Mouse (Mus musculus) heart, postnatal 10 days (tissue): ENCODE results near the gene Eif5a. TPM values are rescaled to one million over a fixed set of nuclear protein-coding genes. Genes with fewer than 3 reads are reported as not detected.
"Not testable (repeated sequence)": the region's sequence is repeated elsewhere in the genome, so short reads cannot be mapped to it uniquely, and the experiment has no call there.

Experiments
- DNase-seq, 2 experiments: peaks; one replicate each; pipeline ENCODE4 v3.0.0; 2021
- intact Hi-C: fragments of 180-260 bp; cut with DNase I; formaldehyde crosslinking; loops from one replicate; pipeline ENCODE4 v1.15.1; 2025
- total RNA-seq, 2 experiments: library from RNA; stranded (reverse); gene quantifications; 2 replicates each; pipeline ENCODE4 v1.2.3; 2021

The Eif5a gene
- total RNA-seq, 2 experiments from 2014 or later = 488 to 490 TPM

- DNase-seq = peak; percentile 79 to 82
- intact Hi-C loops = loop anchor here (1.0 kb wide), 1 partner anchor 13 kb away; no protein-coding TSS in a partner anchor
Observed at GRCm38 (mm10) chr11:69947337-69948065, 25.7 kb upstream of the Eif5a start.

GRCm38 (mm10) chr11:69945997-69946891, 24.5 kb upstream of the Eif5a start:
- intact Hi-C loops = no loop called here
- no peak for DNase-seq

- DNase-seq = no peak
- intact Hi-C loops = no loop called here
Observed at GRCm38 (mm10) chr11:69945216-69945615, 23.5 kb upstream of the Eif5a start.

GRCm38 (mm10) chr11:69940962-69941361, 19.2 kb upstream of the Eif5a start:
- no peak for DNase-seq
- intact Hi-C loops = no loop called here

- intact Hi-C loops = no loop called here
- DNase-seq = no peak
Observed at GRCm38 (mm10) chr11:69939731-69940130, 18.0 kb upstream of the Eif5a start.

- no peak for DNase-seq
- intact Hi-C loops = no loop called here
Observed at GRCm38 (mm10) chr11:69939181-69939580, 17.4 kb upstream of the Eif5a start.

- intact Hi-C loops = no loop called here
- DNase-seq = no peak
Observed at GRCm38 (mm10) chr11:69938401-69938979, 16.7 kb upstream of the Eif5a start.

- no peak for DNase-seq
- intact Hi-C loops = no loop called here
Observed at GRCm38 (mm10) chr11:69937834-69938233, 16.1 kb upstream of the Eif5a start.

GRCm38 (mm10) chr11:69937385-69937784, 15.6 kb upstream of the Eif5a start:
- intact Hi-C loops = no loop called here
- peak; percentile 72 to 74 for DNase-seq

- intact Hi-C loops = no loop called here
- peak; percentile 59 to 69 for DNase-seq
Observed at GRCm38 (mm10) chr11:69936714-69937347, 15.1 kb upstream of the Eif5a start.

GRCm38 (mm10) chr11:69936156-69936555, 14.4 kb upstream of the Eif5a start:
- peak; percentile 58 to 59 for DNase-seq
- intact Hi-C loops = no loop called here

- intact Hi-C loops = loop anchor here (2.0 kb wide), 1 partner anchor 69 kb away; no protein-coding TSS in a partner anchor
Observed at GRCm38 (mm10) chr11:69935137-69935879, 13.6 kb upstream of the Eif5a start, which contains the start of gene Ybx2. TSS of gene Ybx2 (plus strand) at chr11:69935796.

GRCm38 (mm10) chr11:69934681-69935080, 12.9 kb upstream of the Eif5a start:
- DNase-seq = no peak
- intact Hi-C loops = loop anchor here (1.0 to 5.0 kb wide), 3 partner anchors 14 to 278 kb away; partner anchors contain the start of genes Slc16a11 and Slc2a4

More at GRCm38 (mm10) chr11:69935137-69935879, 13.6 kb upstream of the Eif5a start, which contains the start of gene Ybx2:
- DNase-seq = peak; percentile 91 to 92

- intact Hi-C loops = loop anchor here (1.0 to 5.0 kb wide), 3 partner anchors 14 to 278 kb away; partner anchors contain the start of genes Slc16a11 and Slc2a4
- peak; percentile 93 to 98 for DNase-seq
Observed at GRCm38 (mm10) chr11:69934169-69934568, 12.4 kb upstream of the Eif5a start.

- DNase-seq = no peak
- intact Hi-C loops = loop anchor here (5.0 kb wide), 1 partner anchor 279 kb away; the partner anchor contains the start of gene Slc16a11
Observed at GRCm38 (mm10) chr11:69933066-69933465, 11.3 kb upstream of the Eif5a start.

GRCm38 (mm10) chr11:69932254-69932653, 10.5 kb upstream of the Eif5a start:
- DNase-seq = no peak

GRCm38 (mm10) chr11:69931769-69932168, 10.0 kb upstream of the Eif5a start:
- no peak for DNase-seq
- intact Hi-C loops = loop anchor here (5.0 kb wide), 1 partner anchor 281 kb away; the partner anchor contains the start of gene Slc16a11

More at GRCm38 (mm10) chr11:69932254-69932653, 10.5 kb upstream of the Eif5a start:
- intact Hi-C loops = loop anchor here (5.0 kb wide), 1 partner anchor 280 kb away; the partner anchor contains the start of gene Slc16a11

- intact Hi-C loops = loop anchor here (5.0 kb wide), 1 partner anchor 281 kb away; the partner anchor contains the start of gene Slc16a11
Observed at GRCm38 (mm10) chr11:69930967-69931537, 9.3 kb upstream of the Eif5a start.

GRCm38 (mm10) chr11:69930176-69930575, 8.4 kb upstream of the Eif5a start:
- DNase-seq = not testable (repeated sequence)
- intact Hi-C loops = loop anchor here (5.0 kb wide), 1 partner anchor 282 kb away; the partner anchor contains the start of gene Slc16a11

More at GRCm38 (mm10) chr11:69930967-69931537, 9.3 kb upstream of the Eif5a start:
- DNase-seq = no peak
